Mouse (Mus musculus) left cerebral cortex, postnatal 36 days (tissue): Measurements from ENCODE around the gene Grtp1. TPM values are rescaled to one million over a fixed set of nuclear protein-coding genes. Genes with fewer than 3 reads are reported as not detected.

Experiments
- DNase-seq, 2 experiments: peaks; one replicate each; pipeline ENCODE4 v3.0.0; 2021 to 2022; ENCODE audit warnings: low spot score in 2 of 2, mixed read lengths in 1 of 2
- intact Hi-C: fragments of 180-260 bp; cut with DNase I; formaldehyde crosslinking; loops from one replicate; pipeline ENCODE4 v1.15.1; 2025
- total RNA-seq, 2 experiments: library from RNA; stranded (reverse); gene quantifications; 2 replicates each; pipeline ENCODE4 v1.2.3; 2021

Gene Grtp1
- 1 to 10 TPM; 4.8 to 5.5 TPM for total RNA-seq

DNA sequence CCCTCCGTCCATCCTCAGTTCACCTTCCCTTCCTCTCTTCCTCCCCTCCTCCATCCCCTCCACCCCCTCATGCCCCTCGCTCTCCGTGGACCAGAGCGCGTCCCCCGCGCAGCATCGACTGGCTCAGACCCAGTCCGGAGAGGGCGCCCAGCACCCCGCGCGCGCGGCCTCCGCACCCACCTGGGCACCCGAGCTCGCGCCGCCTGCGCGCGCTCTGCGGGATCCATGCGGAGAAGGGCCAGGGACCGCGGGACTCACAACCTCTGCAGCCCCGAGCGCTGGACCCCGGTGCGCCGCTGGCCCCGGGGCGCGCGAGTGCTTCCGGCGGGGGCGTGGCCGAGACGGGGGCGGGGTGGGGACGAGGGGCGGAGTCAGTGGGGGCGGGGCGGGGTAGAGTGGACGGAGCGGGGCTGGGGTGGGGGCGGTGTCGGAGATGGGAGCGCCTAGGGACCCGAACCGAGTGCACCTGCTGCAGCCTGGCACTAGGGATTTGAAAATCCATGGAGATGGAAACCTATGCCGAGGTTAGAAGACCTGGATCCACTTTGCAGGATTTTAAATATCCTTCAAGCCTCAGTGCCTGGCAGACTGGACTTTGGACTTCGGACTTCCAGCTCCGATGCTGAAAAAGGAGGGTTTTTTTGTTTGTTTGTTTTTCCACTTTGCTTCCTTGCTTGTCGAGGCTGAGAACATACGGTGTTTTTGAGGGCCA is at the start of gene Grtp1:
Gene Grtp1, minus strand, starts transcription at position 320 of the 712 bp plus-strand sequence.
- intact Hi-C loops = no loop called here
- peak in 1 of 2 experiments; percentile 26 for DNase-seq

DNA sequence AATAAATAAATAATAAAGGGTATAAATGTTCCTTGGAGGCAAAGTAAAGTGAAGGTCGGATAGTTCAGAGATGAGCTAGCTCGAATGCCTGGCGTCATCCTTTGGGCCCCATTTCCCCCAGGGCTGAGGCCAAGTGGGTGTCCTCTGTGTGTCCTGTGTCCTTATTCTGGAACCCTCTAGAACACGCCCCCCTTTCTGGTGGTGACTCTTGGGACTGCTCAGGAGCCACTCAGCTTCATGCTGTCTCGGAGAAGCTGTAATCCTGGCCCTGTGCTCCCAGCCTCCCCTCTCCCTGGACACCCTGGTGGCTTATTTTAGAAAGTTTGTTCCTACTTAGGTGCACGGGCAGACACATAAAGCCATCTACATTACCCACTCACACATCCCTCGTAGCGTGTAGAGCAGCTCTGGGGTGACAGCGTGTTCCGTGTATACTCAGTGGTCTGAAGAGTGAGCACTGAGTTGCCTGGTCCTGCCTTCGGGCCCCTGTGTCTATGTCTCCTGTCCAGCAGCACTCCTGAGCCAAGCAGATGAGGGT is 44.0 kb upstream of the Grtp1 start:
- intact Hi-C loops = no loop called here
- DNase-seq = no peak

DNA sequence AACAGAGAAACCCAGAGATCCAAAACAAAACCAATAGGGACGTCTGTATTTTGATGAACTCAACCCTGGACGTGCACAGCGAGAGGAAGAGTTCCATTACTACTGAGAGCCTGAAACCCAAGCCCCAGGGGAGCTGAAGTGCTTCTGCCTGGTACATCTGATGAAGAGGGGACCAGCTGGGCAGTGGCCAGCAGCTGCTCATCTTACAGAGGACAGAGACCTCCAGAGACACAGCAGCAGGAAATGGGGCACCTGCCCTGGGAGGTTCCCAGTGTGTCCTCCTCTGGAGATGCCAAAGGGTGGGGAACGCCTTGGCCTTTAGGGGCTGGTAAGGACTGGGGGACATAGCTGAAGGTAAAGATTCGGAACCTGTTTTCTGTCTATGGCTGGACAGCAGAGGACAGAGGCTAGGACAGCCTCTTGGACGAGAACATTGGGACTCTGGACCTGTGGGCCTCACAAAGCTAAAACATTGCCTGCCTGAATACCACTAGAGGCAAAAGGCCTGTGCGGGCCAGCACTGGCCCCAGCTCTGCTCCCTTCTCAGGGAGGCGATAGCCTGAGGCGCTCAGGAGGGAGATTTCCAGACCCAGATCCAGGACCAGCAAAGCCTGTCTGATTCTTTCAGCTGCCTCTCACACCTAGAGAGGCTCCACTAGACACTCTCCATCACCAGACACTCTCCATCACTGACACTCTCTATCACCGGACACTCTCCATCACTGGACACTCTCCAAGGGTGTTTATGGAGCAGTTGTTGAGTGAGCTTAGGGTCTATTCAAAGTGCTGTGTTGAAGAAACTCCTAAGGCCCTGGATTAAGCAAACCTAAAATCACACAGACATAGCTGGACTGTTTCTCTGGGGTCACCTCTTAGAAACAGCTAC is 42.8 kb upstream of the Grtp1 start:
- DNase-seq = no peak
- intact Hi-C loops = no loop called here

DNA sequence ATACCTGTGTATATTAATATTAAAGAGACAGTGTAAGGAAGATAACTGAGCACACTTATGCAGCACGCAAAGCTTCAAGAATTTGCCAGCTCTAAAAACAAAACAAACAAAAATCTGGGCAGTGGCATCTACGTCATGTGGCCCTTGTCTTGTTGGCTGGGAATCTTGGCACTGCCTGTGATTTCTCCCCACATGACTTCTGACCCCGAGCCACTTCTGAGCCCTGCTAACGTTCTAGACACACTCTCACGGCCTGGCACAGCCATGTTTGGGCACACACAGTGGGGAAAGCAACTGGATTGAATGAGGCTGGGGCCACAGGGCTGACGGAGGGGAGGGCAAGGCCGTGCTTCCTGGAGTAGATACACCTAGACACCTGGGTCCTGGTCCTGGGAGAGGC is 40.3 kb upstream of the Grtp1 start:
- intact Hi-C loops = no loop called here

DNA sequence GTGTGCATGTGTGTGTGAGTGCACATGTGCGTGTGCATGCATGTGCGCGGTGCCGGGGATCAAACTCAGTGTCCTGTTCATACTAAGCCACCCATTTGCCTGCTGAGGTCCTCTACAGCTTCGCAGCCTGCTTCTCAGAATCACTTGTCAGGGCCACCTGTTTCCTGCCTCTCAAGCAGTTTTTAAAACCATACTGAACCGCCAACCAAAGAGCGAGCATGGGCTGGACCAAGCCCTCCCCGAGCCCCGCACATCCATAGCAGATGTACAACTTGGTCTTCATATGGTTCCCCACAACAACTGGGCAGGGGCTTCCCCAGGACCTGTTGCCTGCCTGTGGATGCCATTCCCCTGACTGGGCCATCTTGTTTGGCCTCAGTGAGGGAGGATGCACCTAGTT is 39.6 kb upstream of the Grtp1 start:
- intact Hi-C loops = no loop called here
- no peak for DNase-seq

More for the DNA sequence above, 40.3 kb upstream of the Grtp1 start:
- no peak for DNase-seq

DNA sequence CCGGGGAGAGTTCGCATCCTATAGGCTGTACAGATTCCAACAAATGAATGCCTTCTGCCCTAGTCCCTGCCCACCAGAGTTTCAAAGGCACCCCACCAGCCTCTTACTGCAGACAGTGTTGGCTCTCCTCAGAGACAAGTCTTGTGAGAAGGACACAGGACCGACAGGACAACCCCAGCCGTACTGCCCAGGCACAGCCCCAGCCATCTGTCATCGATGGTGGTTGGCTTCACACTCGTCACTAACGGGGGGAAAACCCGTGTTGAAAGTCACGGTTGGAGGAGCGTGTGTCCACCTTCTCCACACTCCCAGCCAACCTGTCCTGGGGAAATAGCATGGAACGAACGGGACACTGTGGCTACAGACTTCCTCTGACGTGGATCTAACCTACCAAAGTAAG is 34.4 kb upstream of the Grtp1 start:
- DNase-seq = no peak

DNA sequence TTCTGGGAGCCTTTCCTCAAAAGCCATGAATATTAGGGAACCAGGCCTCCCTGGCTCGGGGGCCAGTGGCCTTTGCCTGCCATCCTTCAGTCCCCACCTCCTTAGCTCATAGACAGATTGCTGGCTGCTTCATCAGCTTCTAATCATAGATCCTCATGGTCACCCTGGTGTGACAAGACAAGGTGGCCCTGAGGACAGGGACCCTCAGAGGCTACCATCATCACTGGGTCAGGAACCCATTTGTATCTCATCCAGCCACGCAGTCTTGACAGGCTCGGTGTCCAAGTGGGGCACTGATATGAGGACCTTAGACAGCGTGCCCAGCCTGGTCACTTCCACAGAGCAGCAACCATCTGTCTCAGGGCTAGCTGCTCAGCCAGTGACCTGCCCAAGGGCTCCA is 30.1 kb upstream of the Grtp1 start:
- DNase-seq = no peak
- intact Hi-C loops = no loop called here

More for the DNA sequence above, 34.4 kb upstream of the Grtp1 start:
- intact Hi-C loops = no loop called here

DNA sequence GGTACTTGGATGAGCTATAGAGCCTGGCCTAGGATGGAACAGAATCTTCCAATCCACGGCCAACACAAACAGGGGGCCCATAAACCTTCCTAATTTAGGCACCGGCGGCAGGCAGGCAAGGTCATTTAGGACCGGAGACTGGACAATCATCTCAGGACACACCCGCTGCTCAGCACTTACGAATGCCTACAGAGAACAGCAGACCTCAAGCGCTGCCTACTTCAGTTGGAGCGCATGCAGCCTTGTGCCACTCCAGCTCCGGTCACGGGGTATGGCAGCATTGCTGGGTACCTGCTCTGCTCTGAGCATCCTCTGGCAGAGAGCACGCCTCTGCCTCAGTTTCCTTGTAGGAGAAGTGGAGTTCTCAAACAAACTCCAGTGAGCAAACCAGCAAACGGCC is 29.4 kb upstream of the Grtp1 start:
- intact Hi-C loops = no loop called here
- no peak for DNase-seq

DNA sequence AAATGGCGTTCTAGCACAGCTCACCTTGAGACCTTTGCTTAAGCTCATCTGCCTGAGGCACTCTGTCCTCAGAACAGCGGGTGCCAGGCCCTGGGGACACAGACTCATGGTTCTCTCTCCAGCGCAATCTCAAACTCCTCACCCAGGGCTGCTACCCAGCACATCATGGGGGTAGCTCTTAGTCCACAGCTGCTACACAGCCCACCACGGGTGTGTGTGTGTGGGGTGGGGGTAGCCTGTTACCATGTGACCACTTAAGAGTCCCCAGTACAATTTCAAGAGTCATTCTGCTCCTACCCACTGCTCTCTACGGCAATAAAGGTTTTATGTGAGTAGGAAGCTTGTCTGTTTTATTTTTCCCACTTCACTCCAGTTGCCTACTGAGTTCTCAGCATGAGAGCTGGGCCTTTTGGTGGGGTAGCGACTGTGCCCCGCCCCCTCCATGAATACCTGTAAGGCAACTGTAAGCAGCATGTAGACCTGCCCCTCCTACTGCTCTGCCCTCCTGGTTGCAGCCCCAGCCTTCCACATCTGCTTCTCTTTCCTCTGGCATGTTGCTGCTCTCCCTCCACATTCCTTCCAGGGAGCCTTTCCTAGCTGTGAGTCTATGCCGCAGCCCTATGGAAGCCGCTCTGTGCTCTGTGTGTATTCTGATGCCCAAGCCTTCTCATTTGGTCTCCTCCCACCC is 28.6 kb upstream of the Grtp1 start:
- intact Hi-C loops = no loop called here
- no peak for DNase-seq

DNA sequence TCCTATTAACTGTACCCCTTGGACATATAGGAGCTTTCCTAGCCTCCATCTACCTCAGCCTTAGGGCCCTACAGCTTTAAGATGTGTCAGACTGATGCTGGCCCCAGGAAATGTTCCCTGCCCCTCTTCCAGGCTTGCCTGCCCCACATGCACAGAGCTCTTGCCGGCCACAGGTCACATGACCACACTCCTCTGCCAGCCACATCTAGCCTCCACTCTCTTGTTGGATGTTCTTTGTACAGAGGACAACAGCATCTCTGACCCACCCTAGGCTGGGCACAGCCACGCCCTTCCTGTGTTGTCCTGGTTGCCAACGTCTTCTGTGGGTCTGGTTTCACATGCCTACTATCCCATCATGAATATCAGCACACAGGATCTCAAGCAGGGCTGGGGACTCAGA is 26.8 kb upstream of the Grtp1 start:
- intact Hi-C loops = no loop called here
- DNase-seq = no peak

DNA sequence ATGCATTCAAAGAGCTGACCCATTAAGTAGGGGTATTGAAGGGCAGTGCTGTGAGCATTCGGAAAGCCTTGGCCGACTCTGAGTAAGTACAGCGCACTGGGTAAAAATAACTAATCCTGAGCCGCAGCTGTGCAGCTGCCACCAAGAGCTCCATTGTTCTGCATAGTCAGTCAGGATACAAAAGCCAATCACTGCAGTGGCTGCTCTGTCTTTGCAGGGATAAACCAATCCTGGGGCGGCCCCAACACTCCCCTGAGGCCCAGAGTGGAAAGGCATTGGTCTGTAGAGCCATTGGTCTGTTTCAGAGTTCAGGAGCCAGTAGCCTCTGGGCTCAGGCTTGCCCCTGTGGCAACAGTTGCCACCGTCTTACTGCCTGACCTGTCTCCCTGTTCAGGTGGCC is 25.9 kb upstream of the Grtp1 start:
- intact Hi-C loops = no loop called here
- DNase-seq = no peak

DNA sequence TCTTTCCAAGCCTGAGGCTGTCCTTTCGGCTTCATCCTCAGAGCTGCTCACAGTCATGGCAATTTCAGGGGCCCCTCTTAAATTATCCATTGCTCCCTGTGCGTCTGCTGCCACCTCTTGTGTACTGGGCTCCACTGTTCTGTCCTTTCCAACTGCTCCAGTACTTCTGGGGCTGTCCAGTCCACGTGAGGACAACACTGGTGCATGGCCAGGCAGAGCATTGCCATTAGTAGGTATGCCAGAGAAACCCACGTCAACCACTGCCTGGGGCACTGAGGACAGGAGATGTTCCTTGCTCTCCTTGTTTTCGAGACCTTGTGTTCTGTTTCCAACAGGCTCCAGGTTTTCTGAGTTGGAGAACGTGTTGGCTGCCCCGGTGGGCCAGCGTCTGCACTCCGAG is 24.0 kb upstream of the Grtp1 start:
- intact Hi-C loops = no loop called here
- DNase-seq = no peak

DNA sequence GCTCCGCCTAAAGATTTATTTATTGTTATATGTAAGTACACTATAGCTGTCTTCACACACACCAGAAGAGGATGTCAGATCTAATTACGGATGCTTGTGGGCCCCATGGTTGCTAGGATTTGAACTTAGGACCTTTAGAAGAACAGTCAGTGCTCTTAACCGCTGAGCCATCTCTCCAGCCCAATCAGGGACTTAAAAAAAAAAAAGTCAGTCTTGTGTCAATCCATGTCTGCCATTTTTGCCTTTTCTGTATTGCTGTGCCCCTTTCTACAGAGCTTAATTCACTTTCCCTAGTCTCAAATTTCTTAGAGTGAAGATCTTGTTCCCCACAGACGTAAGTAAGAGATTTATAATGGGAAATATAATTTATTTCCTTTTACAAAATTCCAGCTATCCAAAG is 18.0 kb upstream of the Grtp1 start:
- intact Hi-C loops = no loop called here
- no peak for DNase-seq

DNA sequence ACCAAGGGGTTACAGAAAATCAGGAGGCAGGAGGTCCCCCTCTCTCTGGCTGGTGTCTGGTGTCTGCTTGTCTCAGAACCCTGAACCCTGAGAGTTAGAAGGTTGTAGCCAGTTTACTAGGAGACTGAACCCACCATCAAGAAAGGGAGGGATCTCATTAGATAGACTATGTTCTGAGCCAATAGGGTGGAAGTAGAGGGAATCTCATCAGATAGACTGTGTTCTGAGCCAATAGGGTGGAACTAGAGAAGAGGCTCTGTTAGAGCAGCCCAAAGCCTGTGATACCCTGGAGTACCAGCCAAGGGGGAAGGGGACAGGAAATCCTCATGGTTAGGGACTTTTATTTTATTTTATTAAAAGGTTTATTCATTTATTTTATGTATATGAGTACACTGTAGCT is 17.6 kb upstream of the Grtp1 start:
- intact Hi-C loops = no loop called here

DNA sequence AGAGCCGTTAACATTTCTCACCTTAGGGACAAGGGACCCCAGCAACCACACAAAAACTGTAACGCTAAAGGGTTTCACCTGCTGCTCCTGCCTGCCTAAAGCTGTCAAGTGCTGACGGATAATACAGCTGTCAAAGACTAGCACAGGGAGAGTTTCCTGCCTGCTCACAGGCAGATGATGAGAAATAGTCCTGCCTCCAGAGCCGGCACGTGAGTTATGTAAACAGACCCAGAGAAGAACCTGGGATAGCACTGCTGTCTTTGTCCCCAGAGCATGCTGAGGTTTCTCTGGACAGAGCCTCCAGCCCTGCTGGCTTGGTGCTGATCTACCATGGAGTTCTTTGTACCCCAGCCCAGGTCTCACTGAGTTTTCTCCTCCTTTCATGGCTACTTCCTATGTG is 16.7 kb upstream of the Grtp1 start:
- no peak for DNase-seq
- intact Hi-C loops = no loop called here

More for the DNA sequence above, 17.6 kb upstream of the Grtp1 start:
- no peak for DNase-seq

DNA sequence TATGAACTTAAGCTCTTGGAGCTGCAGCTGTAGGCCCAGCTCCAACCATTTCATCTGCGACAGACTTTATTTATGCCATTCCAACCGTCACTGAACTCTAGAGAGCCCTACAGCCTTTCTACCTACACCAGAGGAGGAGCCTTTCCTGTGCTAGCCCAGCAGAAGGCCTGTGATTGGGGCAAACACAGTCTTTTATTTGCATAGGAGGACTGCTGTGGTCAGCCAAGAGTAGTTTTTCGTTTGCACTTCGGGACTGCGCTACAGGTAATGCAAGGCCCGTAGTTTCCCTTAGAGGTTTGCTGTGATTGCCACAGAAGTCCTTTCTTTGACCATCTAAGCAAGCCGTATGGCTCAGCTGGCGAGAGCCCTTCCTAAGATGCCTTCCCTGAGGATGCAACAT is 16.0 kb upstream of the Grtp1 start:
- no peak for DNase-seq
- intact Hi-C loops = no loop called here

DNA sequence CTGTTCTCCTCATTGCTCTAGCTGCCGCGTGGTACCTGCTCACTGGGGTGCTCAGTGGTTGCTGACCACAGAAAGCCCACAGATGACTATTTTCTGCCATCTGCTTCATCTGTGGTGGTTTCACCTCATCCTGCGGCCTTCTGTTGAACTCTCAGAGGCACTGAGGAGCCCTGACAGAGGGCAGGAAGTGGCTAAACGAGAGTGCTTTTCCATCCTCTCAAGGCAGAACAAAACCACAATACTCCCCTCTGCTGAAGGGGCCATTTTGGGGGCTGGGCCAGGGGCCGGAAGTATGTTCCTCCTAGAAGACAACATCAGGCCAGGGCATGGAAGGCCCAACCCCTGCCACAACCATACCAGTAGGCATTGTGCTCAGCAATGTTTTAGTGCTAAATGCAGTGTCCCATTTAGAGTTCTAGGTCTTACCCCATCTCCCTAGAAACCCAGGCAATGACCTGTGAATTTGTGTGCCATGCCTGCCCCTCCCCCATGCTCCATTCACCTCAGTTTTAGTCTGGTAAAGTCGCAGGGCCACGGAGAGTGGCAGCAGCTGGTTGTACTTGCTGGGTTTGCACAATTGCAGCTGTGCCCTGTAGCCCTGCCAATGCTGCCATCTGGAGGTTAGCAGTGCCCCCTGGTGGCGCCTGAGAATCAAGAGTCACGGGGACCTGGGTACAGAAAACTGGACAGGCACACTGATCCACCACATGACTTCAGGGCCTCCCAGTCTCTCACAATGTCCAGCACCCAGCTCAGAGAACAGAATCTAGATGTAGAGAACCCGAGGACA is 13.3 kb upstream of the Grtp1 start:
- peak; percentile 76 to 83 for DNase-seq
- intact Hi-C loops = loop anchor here (5.0 kb wide), 2 partner anchors 56 to 81 kb away; partner anchors contain the start of gene Lamp1

DNA sequence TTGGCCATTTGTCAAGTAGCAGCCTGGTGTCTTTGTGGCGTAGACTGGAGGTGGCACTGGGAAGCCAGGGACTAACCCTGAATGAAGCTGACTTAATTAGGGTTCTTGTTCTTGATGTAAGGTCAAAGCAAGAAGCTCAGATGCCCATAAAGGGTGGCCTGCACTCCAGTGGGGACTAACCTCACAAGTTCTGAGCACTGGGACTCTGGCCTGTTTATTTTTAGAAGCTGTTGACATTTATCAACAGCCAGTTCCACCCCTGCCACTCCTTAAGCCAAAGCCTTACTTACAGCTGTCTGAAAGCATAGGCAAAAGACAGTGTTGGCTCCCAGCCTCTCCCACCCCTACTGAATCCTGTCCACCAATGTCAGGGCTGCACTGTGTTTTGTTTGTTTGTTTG is 9.3 kb upstream of the Grtp1 start:
- intact Hi-C loops = loop anchor here (5.0 kb wide), 2 partner anchors 52 to 77 kb away; partner anchors contain the start of gene Lamp1
- no peak for DNase-seq

DNA sequence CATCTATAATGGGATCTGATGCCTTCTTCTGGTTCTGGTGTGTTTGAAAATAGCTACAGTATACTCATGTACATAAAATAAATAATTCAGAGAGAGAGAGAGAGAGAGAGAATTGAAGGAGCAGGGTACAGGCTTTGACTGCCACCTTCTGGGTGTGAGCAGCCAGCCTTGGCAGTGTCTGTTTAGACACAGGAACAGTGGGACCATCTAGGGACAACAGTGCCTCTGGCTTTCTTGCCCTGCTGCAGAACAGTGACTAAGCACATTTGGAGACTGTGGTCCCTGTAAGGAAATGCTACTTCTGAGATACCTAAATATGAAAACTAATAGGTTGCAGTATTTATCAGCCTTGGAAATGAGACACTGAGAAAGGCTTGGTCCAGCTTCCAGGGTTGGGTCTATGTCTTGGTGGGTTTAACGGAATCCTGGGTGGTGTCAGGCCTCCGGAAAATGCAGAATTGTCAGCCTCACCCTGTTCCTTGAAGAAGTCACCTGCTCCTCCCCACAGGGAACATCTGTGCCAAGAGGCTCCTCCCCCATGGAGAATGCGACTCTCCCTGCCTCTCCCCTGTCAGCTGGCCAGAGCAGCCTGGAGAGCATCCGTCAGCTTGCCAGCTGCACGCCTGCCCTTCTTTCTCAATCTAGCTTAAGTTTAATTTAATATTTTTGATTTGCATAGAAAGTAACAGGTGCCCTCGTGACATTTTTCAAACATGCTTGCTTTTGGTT is 8.4 kb upstream of the Grtp1 start:
- no peak for DNase-seq
- intact Hi-C loops = no loop called here
